In genomic region chr16:29860306-29860705, GRCm38 (mm10) we compare ENCODE assay signal across 18 mouse cellular contexts.
DNase-seq lines count a peak whose midpoint lies in the region; ATAC-seq lines count a peak whose summit lies in the region.
"Had no signal": no experiment of that assay in that cellular context is flagged by ENCODE, and none has a peak within 500 bp of the region (broad histone marks: within the 10 kb centered on the region; RNA-seq: fewer than 3 reads in every experiment).

No protein-coding gene starts in this region.

- H3K27me3 ChIP-seq in limb, embryonic 15.5 days: no peaks in the 10 kb centered on the region
- H3K27me3 ChIP-seq in limb, embryonic 10.5 days (ENCODE audit: low read depth, poor library complexity, severe bottlenecking): peaks cover 22% of the 10 kb centered on the region
- no peaks in the 10 kb centered on the region for H3K27me3 ChIP-seq in embryonic facial prominence, embryonic 14.5 days (replicated peaks; ENCODE audit: control insufficient read depth, insufficient read depth, low read length)
- H3K27me3 ChIP-seq in intestine, embryonic 14.5 days (replicated peaks; ENCODE audit: control insufficient read depth, insufficient read depth, low read length): no peaks in the 10 kb centered on the region
- H3K27me3 ChIP-seq in stomach, embryonic 15.5 days (replicated peaks): no peaks in the 10 kb centered on the region
- H3K27me3 ChIP-seq: forebrain, embryonic 15.5 days had no signal

- WGBS in limb, embryonic 15.5 days: 25% methylated on average over 6 of the region's 6 CpGs
- WGBS in limb, embryonic 10.5 days: 27% methylated on average over 6 of the region's 6 CpGs
- WGBS in embryonic facial prominence, embryonic 14.5 days: 25% methylated on average over 6 of the region's 6 CpGs
- 23% methylated on average over 6 of the region's 6 CpGs for WGBS in intestine, embryonic 14.5 days
- WGBS in stomach, embryonic 15.5 days: 33% methylated on average over 6 of the region's 6 CpGs

- ATAC-seq in limb, embryonic 15.5 days (ENCODE audit: insufficient number of reproducible peaks, low FRiP score, low TSS enrichment, low read depth): no peak
- ATAC-seq in embryonic facial prominence, embryonic 14.5 days (ENCODE audit: low read depth): peak; percentile 83
- ATAC-seq in intestine, embryonic 14.5 days (replicated peaks; ENCODE audit: low FRiP score, low TSS enrichment, low read depth): peak; percentile 71
- ATAC-seq in stomach, embryonic 15.5 days (ENCODE audit: insufficient read depth, low FRiP score, low read depth): peak; percentile 39; the same call in 1 of the 2 replicates

- H3K4me2 ChIP-seq in limb, embryonic 15.5 days: no peak overlapping the region
- no peak overlapping the region for H3K4me2 ChIP-seq in embryonic facial prominence, embryonic 14.5 days (ENCODE audit: low read depth, low read length)
- no peak overlapping the region for H3K4me2 ChIP-seq in intestine, embryonic 14.5 days (ENCODE audit: low read length)
- H3K4me2 ChIP-seq in stomach, embryonic 15.5 days: no peak overlapping the region
- H3K4me2 ChIP-seq: embryonic facial prominence, embryonic 12.5 days; forebrain, embryonic 15.5 days; heart, embryonic 11.5 days; heart, embryonic 15.5 days; hindbrain, embryonic 14.5 days had no signal

- H3K4me1 ChIP-seq in limb, embryonic 15.5 days: peaks cover 17% of the 10 kb centered on the region
- H3K4me1 ChIP-seq in limb, embryonic 10.5 days: peaks cover 25% of the 10 kb centered on the region
- H3K4me1 ChIP-seq in embryonic facial prominence, embryonic 14.5 days (ENCODE audit: control insufficient read depth, insufficient read depth, low read length): peaks cover 4% of the 10 kb centered on the region; the same call in 1 of the 2 replicates
- H3K4me1 ChIP-seq in intestine, embryonic 14.5 days (replicated peaks; ENCODE audit: control insufficient read depth, insufficient read depth, low read length): peaks cover 16% of the 10 kb centered on the region
- 0 out of 2 replicates have a peak, but pooled peaks cover 5% of the 10 kb centered on the region for H3K4me1 ChIP-seq in stomach, embryonic 15.5 days

- no peaks in the 10 kb centered on the region for H3K9me3 ChIP-seq in limb, embryonic 15.5 days
- H3K9me3 ChIP-seq in limb, embryonic 10.5 days (replicated peaks): no peaks in the 10 kb centered on the region
- no peaks in the 10 kb centered on the region for H3K9me3 ChIP-seq in embryonic facial prominence, embryonic 14.5 days (ENCODE audit: control insufficient read depth, low read length)
- no peaks in the 10 kb centered on the region for H3K9me3 ChIP-seq in intestine, embryonic 14.5 days (ENCODE audit: control insufficient read depth, low read length)
- no peaks in the 10 kb centered on the region for H3K9me3 ChIP-seq in stomach, embryonic 15.5 days
- H3K9me3 ChIP-seq: embryonic facial prominence, embryonic 12.5 days; forebrain, embryonic 15.5 days; G1E; heart, embryonic 15.5 days; hindbrain, embryonic 10.5 days had no signal

- H3K4me3 ChIP-seq in limb, embryonic 15.5 days: no peak overlapping the region
- H3K4me3 ChIP-seq in limb, embryonic 10.5 days: no peak overlapping the region
- H3K4me3 ChIP-seq in embryonic facial prominence, embryonic 14.5 days (ENCODE audit: low read depth, low read length): no peak overlapping the region
- no peak overlapping the region for H3K4me3 ChIP-seq in intestine, embryonic 14.5 days (ENCODE audit: low read depth, low read length)
- H3K4me3 ChIP-seq in stomach, embryonic 15.5 days (replicated peaks): no peak overlapping the region
- H3K4me3 ChIP-seq: embryonic facial prominence, embryonic 12.5 days; forebrain, embryonic 15.5 days; heart, adult 2 months; heart, embryonic 15.5 days; hindbrain, embryonic 10.5 days had no signal

- no peak overlapping the region for H3K9ac ChIP-seq in limb, embryonic 15.5 days
- H3K9ac ChIP-seq in embryonic facial prominence, embryonic 14.5 days (ENCODE audit: low read depth, low read length): no peak overlapping the region
- H3K9ac ChIP-seq in intestine, embryonic 14.5 days (ENCODE audit: low read length): no peak overlapping the region
- no peak overlapping the region for H3K9ac ChIP-seq in stomach, embryonic 15.5 days
- H3K9ac ChIP-seq: embryonic facial prominence, embryonic 12.5 days; forebrain, embryonic 15.5 days; heart, embryonic 15.5 days; hindbrain, embryonic 14.5 days had no signal

- H3K36me3 ChIP-seq in limb, embryonic 15.5 days: no peaks in the 10 kb centered on the region
- H3K36me3 ChIP-seq in limb, embryonic 10.5 days: no peaks in the 10 kb centered on the region
- H3K36me3 ChIP-seq in embryonic facial prominence, embryonic 14.5 days (ENCODE audit: control insufficient read depth, insufficient read depth, low read length): no peaks in the 10 kb centered on the region
- no peaks in the 10 kb centered on the region for H3K36me3 ChIP-seq in intestine, embryonic 14.5 days (ENCODE audit: control insufficient read depth, insufficient read depth, low read length)
- H3K36me3 ChIP-seq in stomach, embryonic 15.5 days: no peaks in the 10 kb centered on the region
- H3K36me3 ChIP-seq: embryonic facial prominence, embryonic 12.5 days; forebrain, embryonic 15.5 days; G1E; heart, embryonic 15.5 days; hindbrain, embryonic 10.5 days had no signal

- intact Hi-C loops in heart, postnatal 10 days (cut with DNase I): no loop called here

- H3K27ac ChIP-seq in limb, embryonic 15.5 days: peak overlapping the region; percentile 57
- no peak overlapping the region for H3K27ac ChIP-seq in limb, embryonic 10.5 days
- H3K27ac ChIP-seq in embryonic facial prominence, embryonic 14.5 days (replicated peaks; ENCODE audit: low read depth, low read length): no peak overlapping the region
- 0 out of 2 replicates have a peak overlapping the region, but pooled peaks have one; percentile 3 for H3K27ac ChIP-seq in intestine, embryonic 14.5 days (ENCODE audit: low read depth)
- peak overlapping the region; percentile 62; the same call in 1 of the 2 replicates for H3K27ac ChIP-seq in stomach, embryonic 15.5 days
- H3K27ac ChIP-seq: embryonic facial prominence, embryonic 12.5 days; forebrain, embryonic 15.5 days; heart, adult 2 months; heart, embryonic 15.5 days; hindbrain, embryonic 10.5 days; hindbrain, embryonic 14.5 days had no signal

- no peak for DNase-seq in limb, embryonic 10.5 days (ENCODE audit: low spot score)
- peak; percentile 68 for DNase-seq in embryonic facial prominence, embryonic 14.5 days (ENCODE audit: low spot score)
- no peak for DNase-seq in intestine, embryonic 14.5 days (ENCODE audit: low spot score)
- no peak for DNase-seq in layer of hippocampus, adult 11-12 months (ENCODE audit: low spot score)
- DNase-seq in heart, postnatal 10 days: no peak
- DNase-seq in layer of hippocampus, postnatal 10 days (ENCODE audit: low spot score in 2 of 2): no peak
- DNase-seq: adrenal gland, postnatal 10 days; gastrocnemius, postnatal 10 days; heart, adult 2 months had no signal

Comparison
In these comparisons a context has a peak if more than half of its experiments do, and no peak if none do; other contexts are left out.
1. H3K27ac ChIP-seq: peak in limb, embryonic 15.5 days (single experiment), intestine, embryonic 14.5 days (single experiment) and stomach, embryonic 15.5 days (single experiment); none in limb, embryonic 10.5 days (single experiment) and embryonic facial prominence, embryonic 14.5 days (single experiment).